Mouse (Mus musculus): ENCODE results near the gene Slc26a10. TPM values are rescaled to one million over a fixed set of nuclear protein-coding genes. Genes with fewer than 3 reads are reported as not detected.

Slc26a10 gene
- polyA plus RNA-seq, 1 experiment: not detected

GRCm38 (mm10) chr10:127150471-127150872 lies 30.0 kb downstream of the Slc26a10 start:
- TF ChIP-seq POLR2A (IDR thresholded peaks at IDR 0.05; ENCODE audit: insufficient read depth, low read depth, low read length) (no peak), CTCF (IDR thresholded peaks at IDR 0.05; ENCODE audit: insufficient read depth, low read depth, low read length) (no peak)
- Histone ChIP-seq H3K4me3 (ENCODE audit: insufficient read depth, low read depth, low read length) (no peak overlapping the region), H3K27ac (ENCODE audit: insufficient read depth, low read depth, low read length) (no peak overlapping the region), H3K4me1 (ENCODE audit: control insufficient read depth, insufficient read depth, low read length) (peaks cover 4% of the 10 kb centered on the region; the same call in 1 of the 2 replicates)
- 39% methylated on average over 4 of the region's 4 CpGs for WGBS

GRCm38 (mm10) chr10:127147135-127147534 lies 33.3 kb downstream of the Slc26a10 start:
- TF ChIP-seq POLR2A (IDR thresholded peaks at IDR 0.05; ENCODE audit: insufficient read depth, low read depth, low read length): no peak
- TF ChIP-seq CTCF (IDR thresholded peaks at IDR 0.05; ENCODE audit: insufficient read depth, low read depth, low read length): no peak
- WGBS: 78% methylated on average over 6 of the region's 6 CpGs
- Histone ChIP-seq H3K4me3 (ENCODE audit: insufficient read depth, low read depth, low read length) (no peak overlapping the region), H3K4me1 (ENCODE audit: control insufficient read depth, insufficient read depth, low read length) (peaks cover 4% of the 10 kb centered on the region; the same call in 1 of the 2 replicates), H3K27ac (ENCODE audit: insufficient read depth, low read depth, low read length) (no peak overlapping the region)

GRCm38 (mm10) chr10:127145303-127145702 lies 35.1 kb downstream of the Slc26a10 start:
- 78% methylated on average over 5 of the region's 5 CpGs for WGBS
- no peak overlapping the region for H3K27ac ChIP-seq (ENCODE audit: insufficient read depth, low read depth, low read length)
- no peak for TF ChIP-seq POLR2A (IDR thresholded peaks at IDR 0.05; ENCODE audit: insufficient read depth, low read depth, low read length)
- TF ChIP-seq CTCF (IDR thresholded peaks at IDR 0.05; ENCODE audit: insufficient read depth, low read depth, low read length): no peak
- H3K4me1 ChIP-seq (ENCODE audit: control insufficient read depth, insufficient read depth, low read length): no peaks in the 10 kb centered on the region
- H3K4me3 ChIP-seq (ENCODE audit: insufficient read depth, low read depth, low read length): no peak overlapping the region

GRCm38 (mm10) chr10:127144536-127144935 lies 35.9 kb downstream of the Slc26a10 start:
- no peak overlapping the region for H3K4me3 ChIP-seq (ENCODE audit: insufficient read depth, low read depth, low read length)
- H3K4me1 ChIP-seq (ENCODE audit: control insufficient read depth, insufficient read depth, low read length): no peaks in the 10 kb centered on the region
- no peak for TF ChIP-seq CTCF (IDR thresholded peaks at IDR 0.05; ENCODE audit: insufficient read depth, low read depth, low read length)
- TF ChIP-seq POLR2A (IDR thresholded peaks at IDR 0.05; ENCODE audit: insufficient read depth, low read depth, low read length): no peak
- H3K27ac ChIP-seq (ENCODE audit: insufficient read depth, low read depth, low read length): no peak overlapping the region
- WGBS: 95% methylated on average over 7 of the region's 7 CpGs

GRCm38 (mm10) chr10:127143228-127143627 lies 37.2 kb downstream of the Slc26a10 start:
- Histone ChIP-seq H3K27ac (ENCODE audit: insufficient read depth, low read depth, low read length) (no peak overlapping the region), H3K4me1 (ENCODE audit: control insufficient read depth, insufficient read depth, low read length) (no peaks in the 10 kb centered on the region), H3K4me3 (ENCODE audit: insufficient read depth, low read depth, low read length) (no peak overlapping the region)
- TF ChIP-seq CTCF (IDR thresholded peaks at IDR 0.05; ENCODE audit: insufficient read depth, low read depth, low read length): no peak
- no peak for TF ChIP-seq POLR2A (IDR thresholded peaks at IDR 0.05; ENCODE audit: insufficient read depth, low read depth, low read length)
- WGBS: 79% methylated on average over 8 of the region's 8 CpGs

DNA sequence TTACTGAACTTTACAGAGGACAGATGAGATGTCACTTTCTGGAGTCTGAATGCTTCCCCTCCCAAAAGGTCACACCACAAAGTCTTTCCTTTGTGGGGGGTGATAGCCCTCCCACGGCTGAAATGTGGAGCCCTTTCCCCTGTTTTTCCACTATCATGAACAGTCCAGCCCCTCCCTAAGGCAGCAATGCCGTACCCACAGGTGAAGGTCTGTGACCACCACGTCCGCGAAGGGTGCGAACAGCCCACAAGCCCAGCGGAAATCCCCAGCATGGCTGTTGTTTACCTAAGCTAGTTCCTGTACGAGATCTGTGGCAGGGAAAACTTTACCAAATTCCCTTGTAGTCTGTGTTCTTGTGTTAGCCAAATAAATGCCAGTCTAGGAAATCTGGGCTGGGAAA lies 38.9 kb downstream of the Slc26a10 start:
- Histone ChIP-seq H3K4me1 (ENCODE audit: control insufficient read depth, insufficient read depth, low read length) (no peaks in the 10 kb centered on the region), H3K4me3 (ENCODE audit: insufficient read depth, low read depth, low read length) (no peak overlapping the region), H3K27ac (ENCODE audit: insufficient read depth, low read depth, low read length) (no peak overlapping the region)
- WGBS: 81% methylated on average over 8 of the region's 8 CpGs
- TF ChIP-seq CTCF (IDR thresholded peaks at IDR 0.05; ENCODE audit: insufficient read depth, low read depth, low read length) (no peak), POLR2A (IDR thresholded peaks at IDR 0.05; ENCODE audit: insufficient read depth, low read depth, low read length) (no peak)

DNA sequence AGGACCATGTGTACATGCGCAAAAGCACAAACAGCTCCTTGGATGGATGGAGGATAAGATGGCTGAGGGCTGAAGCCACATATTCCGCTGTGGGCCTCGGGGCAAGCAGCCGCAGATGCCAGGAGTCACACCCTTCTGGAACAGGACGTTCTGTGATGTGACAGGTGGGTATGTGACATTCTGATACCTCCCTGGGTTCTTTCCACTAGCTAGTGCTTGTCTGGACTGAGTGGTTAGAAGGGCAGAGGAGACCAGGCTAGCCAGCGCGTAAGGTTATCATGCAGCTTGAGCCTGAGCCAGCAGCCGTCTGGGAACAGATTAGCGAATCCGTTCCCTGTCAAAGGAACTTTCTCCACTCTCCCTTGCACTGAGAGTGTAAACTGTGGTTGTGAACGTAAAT lies 39.5 kb downstream of the Slc26a10 start:
- Histone ChIP-seq H3K4me1 (ENCODE audit: control insufficient read depth, insufficient read depth, low read length) (no peaks in the 10 kb centered on the region), H3K27ac (ENCODE audit: insufficient read depth, low read depth, low read length) (no peak overlapping the region), H3K4me3 (ENCODE audit: insufficient read depth, low read depth, low read length) (no peak overlapping the region)
- TF ChIP-seq POLR2A (IDR thresholded peaks at IDR 0.05; ENCODE audit: insufficient read depth, low read depth, low read length): no peak
- TF ChIP-seq CTCF (IDR thresholded peaks at IDR 0.05; ENCODE audit: insufficient read depth, low read depth, low read length): no peak
- 85% methylated on average over 11 of the region's 11 CpGs for WGBS

DNA sequence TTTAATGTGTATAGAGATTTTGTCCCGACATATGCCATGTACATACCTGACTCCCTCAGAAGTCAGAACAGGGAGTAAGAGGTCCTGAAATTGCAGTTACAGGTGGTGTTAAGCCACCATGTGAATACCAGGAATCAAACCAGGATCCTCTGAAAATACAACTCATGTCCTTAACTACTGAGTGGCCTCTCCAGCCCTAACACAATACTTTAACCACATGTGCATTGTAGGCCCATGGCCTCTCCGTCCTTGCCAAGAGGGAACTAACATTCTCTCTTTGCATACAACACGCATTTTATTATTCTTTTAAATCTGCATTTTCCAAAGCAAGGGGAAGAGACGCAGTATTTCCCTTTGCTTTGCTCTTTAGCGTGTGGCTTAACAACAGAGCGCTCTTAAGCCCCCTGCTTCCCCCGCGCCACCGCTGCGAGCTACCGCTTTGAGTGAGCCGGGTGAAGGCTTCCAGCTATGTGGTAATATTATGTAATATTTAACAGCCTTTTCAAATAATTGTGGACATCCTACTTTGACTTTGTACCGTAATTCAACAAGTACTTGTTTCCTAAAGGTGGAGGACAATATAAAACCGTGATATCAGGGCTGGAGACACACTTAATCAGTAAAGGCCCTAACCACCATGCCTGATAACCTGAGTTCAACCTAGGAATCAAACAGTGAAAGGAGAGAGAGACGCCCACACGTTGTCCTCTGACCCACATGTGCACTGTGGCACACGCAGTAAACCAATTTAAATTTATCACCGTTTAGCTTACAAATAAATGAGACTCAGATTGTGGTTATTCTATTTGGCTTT lies 41.9 kb downstream of the Slc26a10 start:
- 88% methylated on average over 18 of the region's 18 CpGs for WGBS
- Histone ChIP-seq H3K27ac (ENCODE audit: insufficient read depth, low read depth, low read length) (no peak overlapping the region), H3K4me1 (ENCODE audit: control insufficient read depth, insufficient read depth, low read length) (no peaks in the 10 kb centered on the region), H3K4me3 (ENCODE audit: insufficient read depth, low read depth, low read length) (no peak overlapping the region)
- TF ChIP-seq POLR2A (IDR thresholded peaks at IDR 0.05; ENCODE audit: insufficient read depth, low read depth, low read length) (no peak), CTCF (IDR thresholded peaks at IDR 0.05; ENCODE audit: insufficient read depth, low read depth, low read length) (no peak)

GRCm38 (mm10) chr10:127137896-127138295 lies 42.5 kb downstream of the Slc26a10 start:
- TF ChIP-seq POLR2A (IDR thresholded peaks at IDR 0.05; ENCODE audit: insufficient read depth, low read depth, low read length): no peak
- TF ChIP-seq CTCF (IDR thresholded peaks at IDR 0.05; ENCODE audit: insufficient read depth, low read depth, low read length): no peak
- H3K4me3 ChIP-seq (ENCODE audit: insufficient read depth, low read depth, low read length): no peak overlapping the region
- H3K4me1 ChIP-seq (ENCODE audit: control insufficient read depth, insufficient read depth, low read length): no peaks in the 10 kb centered on the region
- 88% methylated on average over 3 of the region's 3 CpGs for WGBS
- no peak overlapping the region for H3K27ac ChIP-seq (ENCODE audit: insufficient read depth, low read depth, low read length)

All from olfactory bulb, adult 2 months (tissue).